Mouse (Mus musculus): ENCODE data around the gene Igll1.
"Not testable (repeated sequence)": the region's sequence is repeated elsewhere in the genome, so short reads cannot be mapped to it uniquely, and the experiment has no call there.

Igll1 gene

DNA sequence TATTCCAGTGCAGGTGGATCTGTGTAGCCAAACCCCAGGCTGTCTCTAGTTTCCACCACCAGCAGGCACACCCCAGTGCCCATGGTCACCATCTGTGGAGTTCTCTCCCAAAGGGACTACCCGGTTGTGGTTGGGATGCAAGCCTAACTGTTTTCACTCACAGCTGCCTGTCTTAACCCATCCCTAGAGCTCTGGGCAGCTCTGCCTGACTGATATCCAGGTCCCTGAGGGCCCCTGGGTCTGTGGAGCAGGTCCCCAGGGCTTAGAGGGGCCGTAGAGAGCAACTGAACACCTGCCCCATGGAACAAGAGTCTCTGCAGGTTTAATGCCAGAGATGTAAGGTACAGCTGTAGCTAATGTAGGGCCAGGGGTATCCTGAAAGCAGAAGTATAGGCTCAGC is at the start of gene Igll1:
Gene Igll1 (minus strand): TSS at position 8 of the 400 bp plus-strand sequence.
- peak; percentile 6 to 10 for DNase-seq (ENCODE audit: low spot score in 2 of 2)

DNA sequence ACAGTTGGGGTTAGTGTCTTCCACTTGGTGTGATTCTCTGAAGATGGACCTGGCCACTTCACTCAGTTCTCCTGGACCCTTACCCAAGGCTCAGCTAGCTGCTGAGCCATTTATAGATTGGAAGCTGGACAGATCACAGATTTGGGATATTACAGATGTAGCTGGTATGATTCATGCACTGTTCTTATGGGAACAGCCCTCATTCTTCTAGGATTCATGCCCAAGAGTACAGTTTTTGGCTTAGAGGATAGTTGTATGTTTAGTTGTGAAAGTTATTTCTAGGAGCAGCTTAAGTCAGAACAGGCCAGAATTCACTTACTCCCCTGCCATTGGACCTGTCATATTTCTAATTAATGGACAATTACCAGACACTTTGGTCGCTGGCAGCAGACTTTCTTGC is 49.7 kb upstream of the Igll1 start:
- peak in 1 of 2 experiments; percentile 36 for DNase-seq (ENCODE audit: low spot score in 2 of 2)

DNA sequence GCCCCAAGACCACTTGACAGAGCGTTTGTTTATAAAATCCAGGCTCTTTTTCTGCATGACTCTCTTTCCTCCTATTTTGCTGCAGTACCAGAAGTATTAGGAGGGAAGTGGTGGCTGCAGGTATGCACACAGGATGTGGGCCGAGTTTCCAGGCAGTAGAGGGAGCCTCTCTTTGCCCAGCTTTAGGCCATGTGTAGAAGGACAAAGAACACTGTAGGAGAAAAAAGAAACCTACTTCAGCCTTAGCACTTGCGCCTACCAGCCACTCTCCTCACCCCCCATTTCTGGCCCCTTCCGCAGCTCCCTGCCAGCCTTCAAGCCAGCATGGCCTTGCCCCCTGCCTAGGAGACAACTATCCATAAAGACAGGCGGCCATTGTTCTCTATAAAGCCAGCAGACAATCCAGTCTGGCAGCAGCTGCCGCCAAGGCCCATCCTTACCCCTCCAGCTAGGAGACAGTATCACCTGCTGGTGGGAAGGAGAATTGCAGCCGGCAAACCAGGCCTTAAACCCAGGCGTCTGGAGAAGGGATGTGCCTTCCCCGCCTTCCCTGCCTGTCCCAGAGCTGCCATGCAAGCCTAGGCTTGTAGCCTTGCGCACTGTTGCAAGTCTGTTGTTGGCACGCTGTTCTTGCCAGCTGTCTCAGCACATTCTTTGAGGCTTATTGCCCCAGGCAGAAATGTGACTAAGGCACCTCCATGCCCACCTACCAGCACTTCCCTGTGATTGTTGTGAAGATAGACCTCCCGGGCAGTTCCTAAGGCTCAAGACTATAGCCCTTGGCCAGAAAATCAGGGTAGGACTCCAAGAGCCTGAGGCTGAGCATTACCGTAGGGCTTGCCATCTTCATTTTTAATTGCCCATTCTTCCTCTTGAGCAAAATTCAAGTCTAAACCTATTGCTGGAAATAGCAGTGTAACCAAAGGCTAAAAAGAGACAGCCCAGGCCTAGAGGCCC is 48.1 kb upstream of the Igll1 start:
- DNase-seq (ENCODE audit: low spot score in 2 of 2) = peak; percentile 83 to 85

DNA sequence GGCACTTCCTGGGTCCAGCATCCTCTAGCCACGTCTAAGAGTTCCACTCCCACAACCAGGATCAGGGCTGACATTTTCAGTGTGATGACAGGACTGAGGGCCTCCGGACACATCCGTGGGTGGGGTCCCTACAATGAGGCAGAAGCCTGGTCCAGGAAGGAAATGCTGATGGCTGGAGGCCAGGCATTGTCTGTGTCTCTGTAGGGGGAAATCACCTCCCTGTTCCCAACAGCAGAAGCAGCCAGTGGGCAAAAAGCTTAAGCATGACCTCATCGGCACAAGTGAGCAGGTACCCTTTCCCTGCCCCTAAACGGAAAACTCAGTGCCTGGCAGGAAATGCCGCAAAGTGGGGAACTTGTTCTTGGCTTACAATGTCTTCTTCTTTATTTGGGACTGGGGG is 44.0 kb upstream of the Igll1 start:
- DNase-seq (ENCODE audit: low spot score in 2 of 2) = peak; percentile 37 to 42

DNA sequence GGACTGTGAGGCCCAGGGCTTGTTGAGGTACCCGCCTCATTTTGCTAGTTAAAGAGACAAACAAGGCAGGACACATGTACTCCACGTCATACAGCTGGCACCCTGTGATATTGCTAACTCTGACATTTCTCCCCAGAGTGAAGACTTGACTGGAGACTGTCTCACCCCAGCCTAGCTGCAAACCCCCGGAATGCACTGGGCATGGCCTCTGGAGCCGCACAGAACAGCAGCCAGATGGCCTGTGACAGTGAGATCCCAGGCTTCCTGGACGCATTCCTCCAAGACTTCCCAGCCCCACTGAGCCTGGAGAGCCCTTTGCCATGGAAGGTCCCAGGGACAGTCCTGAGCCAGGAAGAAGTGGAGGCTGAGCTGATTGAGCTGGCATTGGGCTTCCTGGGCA is 39.4 kb upstream of the Igll1 start:
- no peak for DNase-seq (ENCODE audit: low spot score in 2 of 2)

DNA sequence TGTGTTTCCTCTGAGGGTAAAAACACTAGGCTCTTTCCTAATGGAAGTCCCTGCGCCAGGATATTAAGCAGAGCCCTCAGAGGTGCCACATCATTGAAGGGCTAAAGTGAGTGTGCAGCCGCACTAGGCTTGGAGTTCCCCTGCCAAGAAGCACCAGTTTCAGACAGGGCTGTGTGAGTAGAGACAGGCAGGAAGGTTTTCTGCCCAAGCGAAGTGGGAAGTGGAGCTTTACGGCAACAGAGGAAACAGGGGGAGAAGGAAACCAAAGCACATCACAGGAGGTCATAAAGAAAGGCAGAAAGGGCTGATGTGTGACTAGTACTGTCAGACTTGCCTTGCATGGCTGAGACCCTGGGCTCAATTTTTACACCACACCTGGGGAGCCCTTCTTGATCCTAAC is 38.5 kb upstream of the Igll1 start:
- DNase-seq (ENCODE audit: low spot score in 2 of 2) = no peak

DNA sequence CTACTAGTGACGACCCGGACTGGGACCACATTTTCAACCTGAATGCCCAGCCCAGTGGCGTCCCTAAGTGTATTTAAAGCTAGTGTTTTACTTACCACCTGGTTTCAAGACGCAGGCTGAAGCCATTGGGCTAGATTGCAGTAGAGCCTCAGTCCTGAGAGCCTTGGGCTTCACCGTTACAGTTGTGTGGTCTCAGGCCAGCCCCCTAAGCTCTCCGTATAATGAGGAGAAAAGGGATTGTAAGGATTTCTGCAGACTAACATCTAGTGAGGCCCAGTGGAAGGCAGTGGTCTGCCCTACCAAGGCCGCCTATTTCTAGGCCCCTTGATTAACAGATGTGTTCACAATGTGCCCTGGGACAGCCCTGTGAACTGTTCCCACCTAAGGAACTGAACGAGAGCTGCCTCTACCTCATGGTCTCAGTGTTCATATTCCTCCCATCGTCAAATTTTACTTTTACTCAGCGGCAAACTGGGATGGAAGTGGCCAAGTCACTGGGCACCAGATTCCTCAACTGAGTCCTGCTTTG is 33.3 kb upstream of the Igll1 start:
- peak in 1 of 2 experiments; percentile 36 for DNase-seq (ENCODE audit: low spot score in 2 of 2)

DNA sequence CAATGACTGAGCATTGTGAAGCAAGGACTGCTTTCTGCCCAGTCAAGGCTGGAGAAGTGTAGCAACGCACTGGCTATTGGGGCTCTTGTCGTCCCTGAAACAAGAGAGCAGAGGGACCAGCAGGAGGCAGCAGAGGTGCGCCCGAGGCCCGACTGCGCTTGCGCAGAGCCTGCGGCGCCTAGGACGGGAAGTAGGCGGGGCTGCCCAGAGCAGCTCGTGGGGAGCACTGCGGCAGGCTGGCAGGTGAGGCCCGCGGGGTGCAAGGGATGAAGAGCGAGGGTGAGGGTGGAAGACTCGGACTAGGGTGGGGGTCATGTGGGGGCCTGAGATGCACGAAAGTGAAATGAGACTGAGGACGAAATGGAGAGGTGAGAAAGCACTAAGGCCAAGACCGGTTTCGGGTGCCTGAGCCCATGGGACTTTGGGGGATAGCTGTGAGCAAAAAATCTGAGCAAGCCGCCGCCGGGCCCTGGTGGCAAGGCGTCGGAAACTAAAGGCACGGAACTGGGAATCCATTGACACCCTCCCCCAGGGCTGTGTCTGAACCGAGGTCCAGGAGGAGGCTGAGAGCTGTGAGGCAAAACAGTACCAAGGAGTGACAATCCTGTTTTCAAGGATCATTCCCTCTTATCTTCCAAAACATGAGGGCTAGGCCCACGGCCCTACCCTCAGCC is 32.7 kb upstream of the Igll1 start, which contains the start of gene Ppm1f:
Gene Ppm1f (plus strand): TSS at position 88 of the 674 bp plus-strand sequence.
- DNase-seq (ENCODE audit: low spot score in 2 of 2) = peak; percentile 94 to 95

DNA sequence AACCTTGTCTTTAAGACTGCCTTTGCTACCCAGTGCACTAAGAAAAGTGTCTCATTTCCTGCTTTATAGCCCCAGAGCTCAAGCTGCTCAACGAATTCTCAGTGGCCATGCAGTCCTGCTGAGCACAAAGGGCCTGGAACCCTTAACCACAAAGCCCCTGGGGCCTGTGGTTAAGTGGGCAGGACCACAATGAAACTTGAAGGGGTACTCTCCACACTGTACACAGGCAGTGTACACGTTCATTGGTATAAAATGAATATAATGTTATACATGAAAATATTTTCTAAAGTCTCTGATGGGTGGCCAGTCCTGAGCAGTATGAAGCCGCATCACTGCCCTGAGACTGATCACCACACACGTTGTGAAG is 32.2 kb upstream of the Igll1 start:
- DNase-seq (ENCODE audit: low spot score in 2 of 2) = no peak

DNA sequence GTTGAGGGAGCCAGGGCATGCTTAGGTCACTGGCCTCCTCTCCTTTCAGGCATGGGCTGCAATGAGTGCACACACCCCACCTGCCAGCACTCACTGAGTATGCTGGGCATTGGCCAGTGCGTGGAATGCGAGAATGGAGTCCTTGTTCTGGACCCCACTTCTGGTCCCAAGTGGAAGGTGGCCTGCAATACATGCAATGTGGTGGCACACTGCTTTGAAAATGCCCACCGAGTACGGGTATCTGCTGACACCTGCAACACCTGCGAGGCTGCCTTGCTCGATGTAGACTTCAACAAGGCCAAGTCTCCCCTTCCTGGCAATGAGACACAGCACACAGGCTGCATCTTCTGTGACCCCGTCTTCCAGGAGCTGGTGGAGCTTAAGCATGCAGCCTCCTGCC is 28.6 kb upstream of the Igll1 start:
- DNase-seq (ENCODE audit: low spot score in 2 of 2) = no peak

DNA sequence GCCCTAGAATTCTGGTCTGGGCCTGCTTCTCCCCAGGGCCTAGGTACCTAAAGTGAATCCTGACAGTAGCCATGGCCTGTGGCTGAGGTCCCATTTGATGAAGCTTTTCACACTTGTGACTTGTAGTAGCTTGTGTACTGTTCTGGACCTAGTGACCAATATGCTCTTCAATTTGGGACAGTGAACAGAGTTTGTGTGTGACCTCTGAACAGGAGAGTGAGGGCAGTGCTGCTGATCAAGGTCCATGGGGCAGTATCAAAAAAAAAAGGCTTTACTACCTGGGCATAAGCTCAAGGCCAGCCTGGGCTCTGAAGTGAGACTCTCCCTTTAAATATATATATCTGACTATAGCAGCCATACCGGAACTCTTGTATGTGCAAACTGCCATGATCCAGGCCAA is 24.6 kb upstream of the Igll1 start:
- DNase-seq (ENCODE audit: low spot score in 2 of 2) = no peak

DNA sequence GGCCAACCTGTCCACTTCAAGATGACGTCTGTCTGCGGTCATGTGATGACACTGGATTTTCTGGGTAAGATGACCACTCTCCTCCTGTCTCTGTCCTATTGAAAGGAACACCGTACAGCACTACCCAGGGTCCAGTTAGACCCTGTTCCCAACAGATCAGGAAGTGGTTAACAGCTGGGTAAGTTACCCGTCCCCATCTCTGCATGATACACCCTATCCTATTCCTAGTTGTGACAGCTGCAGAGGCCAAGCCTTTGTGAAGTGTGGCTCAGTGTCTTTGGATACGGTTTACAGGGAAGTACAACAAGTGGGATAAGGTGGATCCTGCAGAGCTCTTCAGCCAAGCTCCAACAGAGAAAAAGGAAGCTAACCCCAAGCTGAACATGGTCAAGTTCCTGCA is 15.2 kb upstream of the Igll1 start:
- no peak for DNase-seq (ENCODE audit: low spot score in 2 of 2)

DNA sequence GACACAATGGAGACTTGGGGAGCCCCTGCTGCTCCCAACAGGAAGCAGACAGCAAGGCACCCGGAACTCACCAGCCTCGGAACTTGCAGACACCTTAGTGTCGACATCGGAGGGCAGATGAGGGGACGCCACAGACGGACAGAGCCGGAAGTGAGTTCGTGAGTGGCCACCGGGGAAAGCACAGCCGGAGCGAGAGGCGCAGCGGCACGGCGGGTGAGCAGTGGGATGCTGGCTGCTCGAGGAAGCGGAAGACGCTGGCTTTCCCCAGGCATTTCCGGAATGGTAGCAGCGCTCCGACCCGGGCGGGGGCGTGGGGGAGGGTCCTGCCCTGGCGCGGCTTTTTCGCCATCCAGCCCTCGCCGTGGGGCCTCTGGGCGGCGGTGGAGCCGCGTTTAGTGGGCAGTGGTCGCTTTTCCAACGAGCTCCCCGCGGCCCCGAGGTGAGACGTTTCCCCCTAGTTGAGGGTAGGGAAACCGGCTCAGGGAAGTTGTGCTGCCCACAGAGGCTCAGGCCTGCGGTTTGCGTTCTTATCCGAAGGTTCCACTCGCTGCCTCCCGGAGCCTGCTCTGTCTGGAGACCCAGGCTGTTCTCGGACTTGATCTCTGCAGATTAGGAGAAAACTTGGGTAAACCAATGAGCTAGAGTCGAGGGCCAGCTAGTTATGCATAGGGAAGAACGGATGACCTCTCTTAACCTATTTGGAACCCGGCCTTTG is 7.0 kb upstream of the Igll1 start, which contains the start of the genes Top3b and Vpreb1:
Gene Top3b (plus strand): TSS at position 120 of the 715 bp plus-strand sequence.
Gene Vpreb1 (minus strand): TSS at position 227 of the 715 bp plus-strand sequence.
- peak; percentile 94 to 96 for DNase-seq (ENCODE audit: low spot score in 2 of 2)

DNA sequence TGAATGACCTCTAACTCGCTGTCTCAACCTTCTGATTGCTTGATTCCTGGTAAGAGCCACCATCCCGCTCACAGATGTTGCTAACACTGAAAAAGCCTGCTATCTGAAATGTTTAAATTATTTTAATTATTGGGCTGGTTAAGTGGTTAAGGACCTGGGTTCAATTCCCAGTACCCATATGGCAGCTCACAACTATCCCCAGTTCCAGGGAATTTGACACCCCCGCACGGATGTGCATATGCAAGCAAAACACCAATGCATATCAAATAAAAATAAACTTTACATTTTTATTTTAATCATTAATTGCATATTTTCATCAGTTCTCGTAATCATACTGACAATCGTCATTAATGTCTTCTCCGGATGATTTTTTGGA is 6.4 kb upstream of the Igll1 start:
- DNase-seq (ENCODE audit: low spot score in 2 of 2) = no peak

DNA sequence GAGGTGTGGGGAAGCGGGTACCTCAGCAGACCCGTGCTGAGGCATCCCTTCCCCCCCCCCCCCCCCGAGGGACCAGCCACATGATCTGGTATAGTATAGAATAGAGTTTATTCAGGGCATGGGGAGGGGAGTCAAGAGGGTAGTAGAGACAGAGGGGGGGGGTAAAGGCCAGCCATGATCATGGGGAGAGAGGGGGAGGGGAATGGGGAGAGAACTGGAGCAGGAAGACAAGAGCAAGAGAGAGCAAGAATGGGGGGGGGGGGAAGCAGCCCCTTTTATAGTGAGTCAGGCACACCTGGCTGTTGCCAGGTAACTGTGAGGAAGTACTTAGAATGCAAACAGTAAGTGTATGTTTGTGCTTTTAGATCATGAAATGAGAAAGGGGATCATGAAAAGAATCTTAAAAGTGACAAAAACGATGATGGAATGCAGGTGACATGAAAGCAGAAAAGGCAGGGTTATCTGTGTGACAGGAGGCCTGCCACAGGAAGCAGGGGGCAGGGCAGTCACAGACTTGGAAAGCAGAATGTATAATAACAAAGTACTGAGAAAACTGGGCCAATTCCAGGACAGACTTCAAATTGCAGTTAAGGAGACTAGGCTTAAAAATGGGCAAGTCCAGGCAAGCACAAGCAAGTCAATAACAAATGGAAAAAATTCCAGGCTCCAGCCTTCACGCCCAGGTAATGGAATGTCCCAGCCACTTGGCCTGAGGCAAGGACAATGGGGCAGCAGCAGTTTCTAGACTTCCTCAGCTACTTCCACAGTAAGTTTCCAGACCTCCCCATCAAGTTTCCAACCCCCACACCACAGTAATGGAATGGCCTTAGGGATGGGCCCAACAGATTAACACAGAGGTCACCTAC is 2.1 kb upstream of the Igll1 start:
- peak in 1 of 2 experiments; percentile 12 for DNase-seq (ENCODE audit: low spot score in 2 of 2)

DNA sequence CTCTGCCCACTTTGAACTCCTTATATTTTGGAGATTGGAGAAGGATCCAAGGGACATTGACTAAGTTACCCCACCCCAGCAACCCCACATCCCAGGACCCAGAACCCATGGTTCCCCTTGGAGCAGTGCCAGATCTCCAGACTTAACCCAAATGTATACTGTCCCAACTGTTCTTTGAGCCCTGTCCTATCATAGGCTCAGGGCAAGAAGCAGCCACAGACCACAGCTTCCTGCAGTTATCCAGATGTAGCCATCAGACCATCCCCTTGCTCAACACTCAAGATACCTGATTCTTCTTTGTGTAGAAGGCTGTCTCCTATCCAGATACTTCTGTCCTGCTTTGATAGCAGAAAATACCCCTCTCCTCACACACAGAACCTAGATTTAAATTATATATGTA is 1.4 kb upstream of the Igll1 start:
- DNase-seq (ENCODE audit: low spot score in 2 of 2) = peak; percentile 15 to 16

DNA sequence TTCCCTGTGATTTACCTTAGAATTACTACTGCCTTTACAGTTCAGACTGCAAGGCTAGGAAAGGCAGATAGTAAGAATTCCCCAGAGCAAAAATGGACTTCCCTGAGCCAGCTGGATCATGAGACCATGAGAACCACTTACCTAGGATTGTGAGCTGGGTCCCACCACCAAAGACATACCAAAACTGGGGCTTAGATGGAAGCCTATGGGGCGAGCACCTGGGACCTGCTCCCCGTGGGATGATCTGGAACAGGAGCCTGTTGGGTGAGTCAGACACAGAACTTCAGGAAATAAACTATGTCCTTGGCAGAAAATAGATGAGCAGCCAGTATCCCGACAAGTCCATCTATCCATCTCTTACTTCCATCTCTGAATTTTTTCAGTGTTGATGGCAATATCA is 1.5 kb downstream of the Igll1 start:
- DNase-seq (ENCODE audit: low spot score in 2 of 2) = peak; percentile 1

DNA sequence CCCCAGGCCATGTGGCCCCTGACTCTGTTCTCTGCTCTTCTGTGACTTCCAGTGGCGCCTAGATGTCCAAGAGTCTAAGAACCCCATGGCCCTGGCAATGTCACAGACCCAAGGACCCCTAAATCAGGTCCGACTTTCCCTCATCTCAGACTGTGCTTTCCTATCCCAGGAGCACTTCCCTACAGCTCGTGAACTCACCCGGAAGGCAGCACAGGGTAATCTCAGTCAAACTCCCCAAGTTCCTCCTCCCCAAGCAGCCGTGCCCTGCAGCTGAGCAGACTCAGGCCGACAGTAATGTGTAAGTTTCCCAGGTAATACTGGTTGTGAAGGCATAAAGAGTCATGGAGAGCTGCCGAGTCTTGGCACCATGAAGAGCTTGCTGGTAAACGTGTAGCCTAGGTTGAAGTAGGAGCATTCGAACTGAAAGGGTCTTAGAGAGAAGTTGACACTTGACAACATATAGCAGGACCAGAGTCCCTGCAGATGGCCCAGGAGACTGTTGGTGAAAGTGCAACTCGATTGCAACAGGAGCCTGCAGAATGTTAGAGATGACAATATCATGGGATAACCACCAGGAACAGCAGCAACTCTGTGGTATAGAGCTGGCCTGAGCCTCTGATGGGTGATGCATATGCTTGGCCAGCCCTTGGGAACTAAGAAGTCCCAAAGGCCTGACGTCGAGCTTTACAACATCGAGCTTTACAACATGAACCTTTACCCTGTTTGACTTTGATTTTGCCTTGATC is 6.9 kb downstream of the Igll1 start:
- no peak for DNase-seq (ENCODE audit: low spot score in 2 of 2)

DNA sequence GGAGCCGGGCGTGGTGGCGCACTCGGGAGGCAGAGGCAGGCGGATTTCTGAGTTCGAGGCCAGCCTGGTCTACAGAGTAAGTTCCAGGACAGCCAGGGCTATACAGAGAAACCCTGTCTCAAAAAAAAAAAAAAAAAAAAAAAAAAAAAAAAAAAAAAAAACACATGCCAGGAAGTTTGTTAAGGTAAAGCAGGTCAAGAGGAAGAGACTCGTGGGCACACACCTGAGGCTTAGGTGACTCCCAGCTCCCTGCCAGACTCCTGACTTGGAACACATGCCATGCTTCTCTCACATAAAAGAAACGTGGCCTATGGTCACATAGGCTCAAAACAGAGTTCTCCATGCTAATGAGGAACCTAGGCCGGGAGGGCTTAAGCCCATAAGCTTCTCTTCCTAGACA is 7.7 kb downstream of the Igll1 start:
- DNase-seq (ENCODE audit: low spot score in 2 of 2) = not testable (repeated sequence)

DNA sequence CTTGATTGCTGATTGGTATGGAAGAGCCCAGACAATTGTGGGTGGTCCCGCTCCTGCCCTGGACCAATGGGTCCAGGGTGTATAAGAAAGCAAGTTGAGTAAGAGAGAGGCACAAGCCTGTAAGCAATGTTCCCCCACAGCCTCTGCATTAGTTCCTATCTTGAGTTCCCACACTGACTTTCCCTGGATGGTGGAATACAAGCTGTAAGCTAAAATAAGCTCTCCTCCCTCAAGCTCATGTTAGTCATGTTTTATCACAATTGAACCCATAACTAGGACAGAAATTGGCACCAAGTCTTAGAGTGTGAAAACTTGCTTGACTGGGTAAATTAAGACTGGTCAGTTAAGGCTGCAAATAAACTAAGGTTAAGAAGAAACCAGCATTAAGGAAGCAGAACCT is 8.2 kb downstream of the Igll1 start:
- no peak for DNase-seq (ENCODE audit: low spot score in 2 of 2)

Data from right cerebral cortex, postnatal 10 days (tissue).